Mouse (Mus musculus) limb, embryonic 13.5 days (tissue): Measurements from ENCODE around the gene Gmnn. TPM values are rescaled to one million over a fixed set of nuclear protein-coding genes. Genes with fewer than 3 reads are reported as not detected.
A peak's percentile ranks its signal among the peaks of the same experiment; 100 is the strongest.

ENCODE experiments used
- ATAC-seq: fragments of 200-750 bp; cut with Nextera tagmentation; 2 replicates; pipeline ENCODE4 v1.8.0; 2017; ENCODE audit warnings: low read depth, moderate number of reproducible peaks, moderate TSS enrichment; ENCODE audit not compliant: low FRiP score
- H3K27ac ChIP-seq: fragments of 300-500 bp; sonication (generic); 2 replicates; pipeline ENCODE4 v1.5.1; 2015; ENCODE audit warnings: inconsistent platforms, mild to moderate bottlenecking, moderate library complexity
- H3K27me3 ChIP-seq: fragments of 300-500 bp; sonication (generic); 2 replicates; pipeline ENCODE4 v1.6.1; 2015; ENCODE audit warnings: mild to moderate bottlenecking, inconsistent platforms
- H3K36me3 ChIP-seq: fragments of 300-500 bp; sonication (generic); 2 replicates; pipeline ENCODE4 v1.6.1; 2015; ENCODE audit warnings: inconsistent platforms, mild to moderate bottlenecking, moderate library complexity
- H3K4me1 ChIP-seq: fragments of 300-500 bp; sonication (generic); 2 replicates; pipeline ENCODE4 v1.6.1; 2015; ENCODE audit warnings: inconsistent platforms
- H3K4me2 ChIP-seq: fragments of 300-500 bp; sonication (generic); replicated peaks from 2 replicates; pipeline ENCODE4 v1.6.1; 2015; ENCODE audit warnings: inconsistent platforms, mild to moderate bottlenecking, moderate library complexity
- H3K4me3 ChIP-seq: fragments of 300-500 bp; sonication (generic); 2 replicates; pipeline ENCODE4 v1.5.1; 2015; ENCODE audit warnings: moderate library complexity, mild to moderate bottlenecking, inconsistent platforms
- H3K9ac ChIP-seq: fragments of 300-500 bp; sonication (generic); 2 replicates; pipeline ENCODE4 v1.6.1; 2015; ENCODE audit warnings: mild to moderate bottlenecking, inconsistent platforms
- H3K9me3 ChIP-seq: fragments of 300-500 bp; sonication (generic); 2 replicates; pipeline ENCODE4 v1.6.1; 2016; ENCODE audit warnings: inconsistent platforms
- WGBS: fragments of 180-500 bp; shearing (Covaris S2); methylation state at CpG from one replicate; pipeline ENCODE4 v1.1.7; 2015; 5-methylcytosine and 5-hydroxymethylcytosine counted together
- polyA plus RNA-seq: library from polyadenylated mRNA; unstranded; fragments of >200 nt; fragmentation: Nextera tagmentation; extraction: Ambion mirVana; gene quantifications from 2 replicates; pipeline ENCODE4 v1.2.1, GENCODE M21; 2015

Gene Gmnn
- polyA plus RNA-seq, 1 experiment from 2014 or later: 97.9 TPM

GRCm38 (mm10) chr13:24757820-24758564, 3.7 kb downstream of the Gmnn start:
- Histone ChIP-seq H3K9ac (no peak overlapping the region), H3K4me2 (no peak overlapping the region), H3K4me1 (peaks cover 13% of the 10 kb centered on the region), H3K27me3 (no peaks in the 10 kb centered on the region), H3K9me3 (no peaks in the 10 kb centered on the region), H3K4me3 (no peak overlapping the region), H3K36me3 (peaks cover 46% of the 10 kb centered on the region), H3K27ac (no peak overlapping the region)
- WGBS: 89% methylated on average over 12 of the region's 12 CpGs
- no peak for ATAC-seq

- no peak overlapping the region for H3K27ac ChIP-seq
- WGBS: 94% methylated on average over 3 of the region's 3 CpGs
- ATAC-seq: no peak
- H3K4me2 ChIP-seq: no peak overlapping the region
- H3K27me3 ChIP-seq: no peaks in the 10 kb centered on the region
- no peak overlapping the region for H3K9ac ChIP-seq
- no peak overlapping the region for H3K4me3 ChIP-seq
- no peaks in the 10 kb centered on the region for H3K9me3 ChIP-seq
- H3K4me1 ChIP-seq: peaks cover 9% of the 10 kb centered on the region
- H3K36me3 ChIP-seq: peaks cover 52% of the 10 kb centered on the region
These were observed 5.0 kb downstream of the Gmnn start for GRCm38 (mm10) chr13:24756756-24757155.

GRCm38 (mm10) chr13:24751396-24751795, 10.3 kb downstream of the Gmnn start:
- WGBS: 90% methylated on average over 8 of the region's 8 CpGs
- peaks cover 54% of the 10 kb centered on the region for H3K36me3 ChIP-seq

DNA sequence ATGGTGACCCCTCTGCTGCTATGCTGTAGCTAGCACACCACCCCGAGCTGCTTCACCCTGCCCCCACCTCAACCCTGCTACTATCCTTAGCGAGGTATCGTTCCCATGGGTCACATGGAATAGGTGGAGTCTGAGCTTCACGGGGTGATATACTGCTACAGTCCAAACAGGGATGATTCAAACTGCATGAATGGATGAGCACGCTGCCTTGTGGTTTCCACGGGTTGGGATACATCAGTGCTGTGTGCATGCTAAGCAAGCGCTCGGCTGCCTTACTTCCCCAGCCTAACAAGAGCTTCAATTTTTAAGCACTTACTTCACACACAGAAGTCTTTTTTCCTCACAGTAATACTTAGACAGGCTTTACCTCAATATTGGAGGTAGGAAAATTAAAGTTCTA, 10.9 kb downstream of the Gmnn start:
- Histone ChIP-seq H3K9ac (no peak overlapping the region), H3K4me3 (no peak overlapping the region), H3K36me3 (peaks cover 48% of the 10 kb centered on the region), H3K9me3 (no peaks in the 10 kb centered on the region), H3K27ac (no peak overlapping the region), H3K4me1 (no peaks in the 10 kb centered on the region), H3K27me3 (no peaks in the 10 kb centered on the region), H3K4me2 (no peak overlapping the region)
- no peak for ATAC-seq
- 91% methylated on average over 8 of the region's 8 CpGs for WGBS

More at GRCm38 (mm10) chr13:24751396-24751795, 10.3 kb downstream of the Gmnn start:
- Histone ChIP-seq H3K27ac (no peak overlapping the region), H3K4me2 (no peak overlapping the region), H3K4me3 (no peak overlapping the region), H3K27me3 (no peaks in the 10 kb centered on the region), H3K9me3 (no peaks in the 10 kb centered on the region), H3K4me1 (no peaks in the 10 kb centered on the region), H3K9ac (no peak overlapping the region)
- no peak for ATAC-seq

- ATAC-seq: no peak
- no peaks in the 10 kb centered on the region for H3K9me3 ChIP-seq
- H3K4me1 ChIP-seq: no peaks in the 10 kb centered on the region
These were observed 13.9 kb downstream of the Gmnn start for GRCm38 (mm10) chr13:24747823-24748222.

GRCm38 (mm10) chr13:24741028-24741427, 20.7 kb downstream of the Gmnn start, which contains the start of gene Armh2:
Armh2 (plus strand) TSS chr13:24741232.
- Histone ChIP-seq H3K36me3 (0 out of 2 replicates have a peak, but pooled peaks cover 4% of the 10 kb centered on the region), H3K27ac (no peak within 1 kb of the TSS), H3K27me3 (no peaks in the 10 kb centered on the region), H3K4me3 (no peak within 1 kb of the TSS), H3K9ac (no peak within 1 kb of the TSS), H3K4me2 (no peak within 1 kb of the TSS), H3K4me1 (no peaks in the 10 kb centered on the region), H3K9me3 (no peaks in the 10 kb centered on the region)
- 88% methylated on average over 10 of the region's 10 CpGs for WGBS
- ATAC-seq: no peak

More at GRCm38 (mm10) chr13:24747823-24748222, 13.9 kb downstream of the Gmnn start:
- no peak overlapping the region for H3K4me3 ChIP-seq
- H3K36me3 ChIP-seq: peaks cover 29% of the 10 kb centered on the region
- no peak overlapping the region for H3K27ac ChIP-seq
- H3K27me3 ChIP-seq: no peaks in the 10 kb centered on the region
- H3K9ac ChIP-seq: no peak overlapping the region
- H3K4me2 ChIP-seq: no peak overlapping the region
- 89% methylated on average over 3 of the region's 3 CpGs for WGBS

- 72% methylated on average over 6 of the region's 6 CpGs for WGBS
- ATAC-seq: no peak
- Histone ChIP-seq H3K4me1 (no peaks in the 10 kb centered on the region), H3K4me3 (no peak overlapping the region), H3K27me3 (no peaks in the 10 kb centered on the region), H3K9ac (no peak overlapping the region), H3K4me2 (no peak overlapping the region), H3K27ac (no peak overlapping the region), H3K9me3 (no peaks in the 10 kb centered on the region), H3K36me3 (no peaks in the 10 kb centered on the region)
These were observed 26.1 kb downstream of the Gmnn start for GRCm38 (mm10) chr13:24735608-24736131.

- Histone ChIP-seq H3K4me2 (no peak overlapping the region), H3K4me1 (no peaks in the 10 kb centered on the region), H3K4me3 (no peak overlapping the region), H3K36me3 (no peaks in the 10 kb centered on the region), H3K27me3 (no peaks in the 10 kb centered on the region), H3K9ac (no peak overlapping the region), H3K9me3 (no peaks in the 10 kb centered on the region), H3K27ac (no peak overlapping the region)
- WGBS: 87% methylated on average over 5 of the region's 5 CpGs
- no peak for ATAC-seq
These were observed 27.2 kb downstream of the Gmnn start for GRCm38 (mm10) chr13:24734502-24734901.

- H3K4me1 ChIP-seq: peaks cover 8% of the 10 kb centered on the region
- no peaks in the 10 kb centered on the region for H3K36me3 ChIP-seq
- H3K27me3 ChIP-seq: no peaks in the 10 kb centered on the region
- H3K27ac ChIP-seq: no peak overlapping the region
- H3K9ac ChIP-seq: no peak overlapping the region
- no peak for ATAC-seq
- H3K4me2 ChIP-seq: no peak overlapping the region
- WGBS: 93% methylated on average over 5 of the region's 5 CpGs
- no peaks in the 10 kb centered on the region for H3K9me3 ChIP-seq
- H3K4me3 ChIP-seq: no peak overlapping the region
These were observed 32.6 kb downstream of the Gmnn start for GRCm38 (mm10) chr13:24729128-24729527.

GRCm38 (mm10) chr13:24724395-24724759, 37.3 kb downstream of the Gmnn start:
- H3K27me3 ChIP-seq: no peaks in the 10 kb centered on the region
- ATAC-seq: no peak
- H3K4me3 ChIP-seq: no peak overlapping the region
- WGBS: 55% methylated on average over 4 of the region's 4 CpGs
- peaks cover 13% of the 10 kb centered on the region for H3K4me1 ChIP-seq
- no peaks in the 10 kb centered on the region for H3K36me3 ChIP-seq
- H3K4me2 ChIP-seq: peak overlapping the region; percentile 28; the same call in 1 of the 2 replicates
- H3K9me3 ChIP-seq: no peaks in the 10 kb centered on the region
- no peak overlapping the region for H3K27ac ChIP-seq
- no peak overlapping the region for H3K9ac ChIP-seq

GRCm38 (mm10) chr13:24723699-24724394, 37.9 kb downstream of the Gmnn start:
- no peaks in the 10 kb centered on the region for H3K9me3 ChIP-seq
- 55% methylated on average over 8 of the region's 8 CpGs for WGBS
- H3K9ac ChIP-seq: no peak overlapping the region
- H3K4me1 ChIP-seq: peaks cover 13% of the 10 kb centered on the region
- no peak for ATAC-seq
- no peak overlapping the region for H3K4me3 ChIP-seq
- H3K4me2 ChIP-seq: no peak overlapping the region
- H3K27ac ChIP-seq: no peak overlapping the region
- no peaks in the 10 kb centered on the region for H3K36me3 ChIP-seq
- H3K27me3 ChIP-seq: no peaks in the 10 kb centered on the region

GRCm38 (mm10) chr13:24721502-24721901, 40.2 kb downstream of the Gmnn start:
- no peaks in the 10 kb centered on the region for H3K27me3 ChIP-seq
- no peak for ATAC-seq
- H3K4me3 ChIP-seq: no peak overlapping the region
- no peak overlapping the region for H3K27ac ChIP-seq
- no peaks in the 10 kb centered on the region for H3K36me3 ChIP-seq
- WGBS: 80% methylated on average over 10 of the region's 10 CpGs
- no peak overlapping the region for H3K4me2 ChIP-seq
- H3K9me3 ChIP-seq: no peaks in the 10 kb centered on the region
- no peak overlapping the region for H3K9ac ChIP-seq
- peaks cover 13% of the 10 kb centered on the region for H3K4me1 ChIP-seq
